Mouse (Mus musculus) frontal cortex, postnatal 25 days (tissue): ENCODE data around the gene Olfr1508.
"Not testable (repeated sequence)": the region's sequence is repeated elsewhere in the genome, so short reads cannot be mapped to it uniquely, and the experiment has no call there.

Experiments
- DNase-seq, 2 experiments: peaks; one replicate each; pipeline ENCODE4 v3.0.0; 2022; ENCODE audit warnings: low spot score in 2 of 2

Gene Olfr1508

DNA sequence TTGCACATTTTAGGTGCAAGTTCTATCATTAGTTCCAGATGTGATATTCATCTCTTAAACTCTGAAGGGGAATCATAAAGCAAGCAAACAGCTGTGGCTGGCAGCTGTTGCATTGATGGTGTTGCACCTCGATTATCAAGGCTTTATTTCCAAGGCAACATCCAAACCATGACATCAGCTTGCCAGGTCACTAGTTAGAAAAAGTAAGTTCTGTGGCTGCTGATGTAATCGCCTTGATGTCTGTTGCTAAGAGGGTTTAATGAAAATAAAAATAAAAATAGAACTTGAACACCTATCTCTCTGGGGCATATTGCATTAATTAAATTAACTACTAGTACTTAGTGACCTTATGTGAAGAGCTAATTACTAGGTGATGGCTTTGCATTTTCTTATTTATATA is at the start of gene Olfr1508:
Olfr1508 (minus strand) TSS at position 101 of the 400 bp plus-strand sequence.
- no peak for DNase-seq

DNA sequence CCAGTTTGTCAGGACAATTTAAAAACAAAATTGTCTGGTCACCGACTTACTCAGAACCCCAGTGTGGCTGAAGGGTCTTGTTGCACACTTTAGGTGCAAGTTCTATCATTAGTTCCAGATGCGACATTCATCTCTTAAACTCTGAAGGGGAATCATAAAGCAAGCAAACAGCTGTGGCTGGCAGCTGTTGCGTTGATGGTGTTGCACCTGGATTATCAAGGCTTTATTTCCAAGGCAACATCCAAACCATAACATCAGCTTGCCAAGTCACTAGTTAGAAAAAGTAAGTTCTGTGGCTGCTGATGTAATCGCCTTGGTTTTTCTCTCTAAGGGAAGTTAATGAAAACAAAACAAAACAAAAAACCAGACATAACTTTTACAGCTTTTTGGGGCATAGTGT is 28.2 kb upstream of the Olfr1508 start, which contains the start of gene Olfr1507:
Olfr1507 (minus strand) TSS at position 234 of the 400 bp plus-strand sequence.
- DNase-seq, result no peak

DNA sequence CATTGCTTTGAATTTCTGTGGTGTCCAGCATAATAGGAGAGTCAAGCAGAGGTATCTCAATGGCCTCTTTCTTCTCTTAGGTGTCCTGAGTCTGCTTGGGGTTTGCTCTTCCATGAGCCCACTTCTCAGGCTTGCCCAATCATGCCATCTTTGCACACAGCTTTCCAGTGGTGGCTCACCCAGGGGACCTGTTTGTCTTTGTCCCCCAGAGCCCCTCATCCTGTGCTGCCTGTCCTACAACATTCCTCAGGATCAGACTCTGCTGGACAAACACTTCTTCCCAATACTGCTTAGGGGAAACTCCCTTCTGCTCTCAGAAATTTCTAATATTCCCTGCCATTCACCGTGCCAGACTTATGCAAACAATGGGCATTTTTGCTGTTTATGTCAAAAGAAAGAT is 1.6 kb downstream of the Olfr1508 start:
- DNase-seq, result no peak

DNA sequence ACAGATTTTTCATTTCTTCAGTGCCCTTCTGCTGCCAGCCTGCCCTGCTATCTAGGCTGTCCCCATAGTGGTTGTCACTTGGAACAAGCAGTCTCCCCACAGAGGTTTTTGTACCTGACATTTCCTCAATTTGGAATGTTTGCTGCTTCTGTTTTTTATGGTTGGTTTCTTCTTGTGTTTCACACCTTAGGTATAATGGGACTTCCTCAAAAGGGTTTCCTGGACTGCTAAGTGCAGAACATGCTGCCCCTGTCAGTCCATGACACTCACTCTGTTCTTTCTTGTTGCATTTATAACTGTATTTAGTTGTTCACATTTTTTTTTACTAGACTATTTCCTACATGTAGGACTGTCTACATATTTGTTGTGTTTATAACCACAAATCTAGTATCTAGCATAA is 5.4 kb downstream of the Olfr1508 start:
- DNase-seq, result no peak

DNA sequence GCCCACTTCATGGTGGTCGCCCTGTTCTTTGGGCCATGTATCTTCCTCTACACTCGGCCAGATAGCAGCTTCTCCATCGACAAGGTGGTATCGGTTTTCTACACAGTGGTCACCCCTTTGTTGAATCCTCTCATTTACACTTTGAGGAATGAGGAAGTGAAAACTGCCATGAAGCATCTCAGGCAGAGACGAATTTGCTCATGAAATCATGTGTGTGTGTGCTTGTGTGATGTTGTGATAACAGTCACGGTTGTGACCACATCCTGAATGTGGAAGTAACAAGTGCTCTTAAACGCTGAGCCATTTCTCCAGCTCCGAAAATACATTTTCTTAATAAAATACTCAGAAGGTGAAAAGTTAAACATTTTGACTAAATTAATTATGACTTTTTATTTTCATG is 16.2 kb downstream of the Olfr1508 start:
- DNase-seq, result no peak

DNA sequence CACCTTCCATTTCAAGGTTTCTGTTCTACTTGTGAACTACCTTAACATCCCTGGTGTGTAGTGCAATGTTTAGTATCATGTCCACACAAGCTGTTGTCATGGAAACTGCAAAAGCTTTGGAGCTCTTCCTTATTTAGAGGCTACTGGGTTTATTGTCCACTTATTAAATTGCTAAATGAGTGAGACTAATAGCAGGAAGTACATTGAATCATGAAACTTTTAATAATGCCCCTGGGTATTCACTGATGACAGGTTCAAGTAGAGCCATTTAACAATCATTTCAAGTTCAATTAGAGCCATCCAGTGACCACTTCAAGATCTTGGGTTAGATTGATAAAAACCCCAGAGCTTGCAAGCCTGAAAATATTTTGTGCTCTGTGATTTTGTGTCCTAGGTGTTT is 24.6 kb downstream of the Olfr1508 start, which contains the start of gene Olfr1509:
Olfr1509 (plus strand) TSS at position 301 of the 400 bp plus-strand sequence.
- DNase-seq, result no peak

DNA sequence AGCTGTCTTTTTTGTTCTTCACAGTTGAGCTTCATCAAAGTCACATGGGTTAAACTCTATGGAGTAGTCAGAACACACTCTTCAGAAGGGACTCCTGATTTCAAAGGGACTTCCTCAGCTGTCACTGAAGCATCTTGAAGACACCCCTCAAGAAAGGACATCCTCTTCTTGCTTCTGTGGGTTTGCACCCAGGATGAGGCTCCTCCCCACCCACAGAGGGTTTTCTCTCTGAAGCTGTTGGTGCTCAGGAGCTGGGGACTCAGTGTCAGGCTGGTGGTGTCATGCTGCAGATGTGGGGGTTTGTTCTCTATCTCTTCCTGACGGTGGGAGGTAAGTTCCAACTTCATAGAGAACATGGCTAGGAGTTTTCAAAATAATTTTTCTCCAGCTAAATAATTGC is 39.6 kb downstream of the Olfr1508 start:
- DNase-seq, result no peak

DNA sequence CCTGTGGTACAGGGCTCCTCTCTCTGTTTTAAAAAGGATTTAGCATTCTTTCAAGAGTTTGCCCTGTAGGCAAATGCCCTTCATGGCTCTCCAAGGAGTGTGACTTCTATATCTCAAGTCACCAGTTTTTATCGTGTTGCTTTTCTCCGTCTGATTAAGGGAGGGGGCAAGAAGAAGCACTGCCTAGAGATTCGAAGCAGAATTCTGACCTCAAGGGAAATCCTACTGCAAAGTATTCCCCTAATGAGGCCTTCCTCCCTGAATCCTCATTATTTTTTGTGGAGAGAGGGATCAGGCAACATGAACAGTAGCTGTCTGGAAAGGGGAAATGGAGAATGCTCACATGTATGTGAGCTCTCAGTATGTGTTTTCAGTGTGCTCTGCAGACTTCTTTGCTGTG is 53.0 kb downstream of the Olfr1508 start, which contains the start of gene Olfr1510:
Olfr1510 (minus strand) TSS at position 101 of the 400 bp plus-strand sequence.
- DNase-seq, result no peak

DNA sequence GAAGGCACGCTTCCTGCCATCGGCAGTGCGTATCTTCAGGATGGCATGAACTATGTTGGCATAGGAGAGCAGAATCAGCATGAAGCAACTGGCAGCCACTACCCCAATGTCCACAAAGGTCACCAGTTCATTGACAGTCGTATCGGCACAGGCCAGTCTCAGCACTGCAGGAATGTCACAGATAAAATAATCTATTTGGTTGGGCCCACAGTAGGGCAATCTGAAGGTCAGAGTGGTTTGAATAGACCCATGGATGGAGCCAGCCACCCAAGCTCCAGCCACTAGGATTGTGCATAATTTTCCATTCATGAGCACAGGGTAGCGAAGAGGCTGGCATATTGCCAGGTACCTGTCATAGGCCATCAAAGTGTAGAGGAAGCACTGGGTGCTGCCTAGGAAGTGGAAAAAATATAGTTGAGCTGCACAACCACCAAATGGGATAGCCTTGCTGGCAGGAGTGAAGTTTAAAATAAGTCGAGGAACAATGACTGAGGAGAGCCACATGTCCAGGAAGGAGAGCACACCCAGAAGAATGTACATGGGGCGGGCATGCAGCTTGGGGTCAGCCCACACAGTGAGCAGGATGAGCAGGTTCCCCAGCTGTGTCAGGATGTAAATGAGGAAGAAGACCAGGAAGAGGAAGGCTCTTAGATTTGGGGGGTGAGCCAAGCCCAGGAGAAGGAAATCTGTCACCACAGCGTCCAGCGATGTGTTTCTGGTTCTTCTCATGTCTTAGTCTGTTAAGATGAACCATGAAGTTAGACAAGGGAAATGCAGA is 57.0 kb downstream of the Olfr1508 start:
- DNase-seq, result not testable (repeated sequence)
